Mouse (Mus musculus) heart, postnatal 36 days (tissue): ENCODE results near the gene Afdn. TPM values are rescaled to one million over a fixed set of nuclear protein-coding genes. Genes with fewer than 3 reads are reported as not detected.

Experiments
- DNase-seq, 2 experiments: peaks; one replicate each; pipeline ENCODE4 v3.0.0; 2021 to 2022
- intact Hi-C: fragments of 180-260 bp; cut with DNase I; formaldehyde crosslinking; loops from one replicate; pipeline ENCODE4 v1.15.1; 2025
- total RNA-seq, 2 experiments: library from RNA; stranded (reverse); gene quantifications; 2 replicates each; pipeline ENCODE4 v1.2.3; 2021

Gene Afdn
- total RNA-seq, 2 experiments from 2014 or later = 86.4 to 102 TPM

GRCm38 (mm10) chr17:13738121-13738776, 22.1 kb upstream of the Afdn start:
- intact Hi-C loops = no loop called here
- DNase-seq = no peak

GRCm38 (mm10) chr17:13738916-13739315, 21.4 kb upstream of the Afdn start:
- intact Hi-C loops = no loop called here
- no peak for DNase-seq

- intact Hi-C loops = no loop called here
- no peak for DNase-seq
These were observed 20.4 kb upstream of the Afdn start for GRCm38 (mm10) chr17:13739981-13740380.

- DNase-seq = no peak
- intact Hi-C loops = no loop called here
These were observed 19.5 kb upstream of the Afdn start for GRCm38 (mm10) chr17:13740796-13741195.

- intact Hi-C loops = no loop called here
- no peak for DNase-seq
These were observed 18.7 kb upstream of the Afdn start for GRCm38 (mm10) chr17:13741611-13742010.

GRCm38 (mm10) chr17:13742334-13742733, 18.0 kb upstream of the Afdn start:
- no peak for DNase-seq
- intact Hi-C loops = no loop called here

- no peak for DNase-seq
- intact Hi-C loops = no loop called here
These were observed 17.2 kb upstream of the Afdn start for GRCm38 (mm10) chr17:13742941-13743708.

- intact Hi-C loops = no loop called here
- DNase-seq = no peak
These were observed 16.6 kb upstream of the Afdn start for GRCm38 (mm10) chr17:13743709-13744079.

GRCm38 (mm10) chr17:13744219-13744618, 16.1 kb upstream of the Afdn start:
- no peak for DNase-seq
- intact Hi-C loops = no loop called here

- intact Hi-C loops = no loop called here
- DNase-seq = peak in 1 of 2 experiments; percentile 47
These were observed 15.5 kb upstream of the Afdn start for GRCm38 (mm10) chr17:13744824-13745223.

- intact Hi-C loops = no loop called here
- DNase-seq = no peak
These were observed 15.0 kb upstream of the Afdn start for GRCm38 (mm10) chr17:13745373-13745772.

- intact Hi-C loops = no loop called here
- no peak for DNase-seq
These were observed 14.0 kb upstream of the Afdn start for GRCm38 (mm10) chr17:13746330-13746729.

- intact Hi-C loops = no loop called here
- DNase-seq = no peak
These were observed 12.7 kb upstream of the Afdn start for GRCm38 (mm10) chr17:13747681-13748080.

- intact Hi-C loops = no loop called here
- no peak for DNase-seq
These were observed 11.3 kb upstream of the Afdn start for GRCm38 (mm10) chr17:13749027-13749426.

GRCm38 (mm10) chr17:13753918-13754317, 6.4 kb upstream of the Afdn start:
- no peak for DNase-seq
- intact Hi-C loops = no loop called here

GRCm38 (mm10) chr17:13754940-13755339, 5.4 kb upstream of the Afdn start:
- DNase-seq = no peak
- intact Hi-C loops = no loop called here

- DNase-seq = no peak
- intact Hi-C loops = no loop called here
These were observed 1.8 kb upstream of the Afdn start for GRCm38 (mm10) chr17:13758586-13758985.

GRCm38 (mm10) chr17:13759156-13759852, 1.0 kb upstream of the Afdn start:
- intact Hi-C loops = loop anchor here (1.0 kb wide), 1 partner anchor 41 kb away; no protein-coding TSS in a partner anchor
- DNase-seq = no peak

- intact Hi-C loops = loop anchor here (1.0 to 5.0 kb wide), 3 partner anchors 60 to 288 kb away; no protein-coding TSS in a partner anchor
- DNase-seq = peak; percentile 23 to 24
These were observed 388 bp downstream of the Afdn start for GRCm38 (mm10) chr17:13760675-13761178.

GRCm38 (mm10) chr17:13761179-13761913, 1.0 kb downstream of the Afdn start, which contains the start of gene Tcte2:
Gene Tcte2, minus strand, starts transcription at chr17:13761825.
- DNase-seq = peak; percentile 45 to 47
- intact Hi-C loops = loop anchor here (5.0 kb wide), 2 partner anchors 79 to 289 kb away; no protein-coding TSS in a partner anchor
